Mouse (Mus musculus) brain, embryonic 14.5 days (tissue): Measurements from ENCODE around the gene Klhl3.

ENCODE experiments used
- CTCF ChIP-seq: fragments of 200-500 bp; IDR thresholded peaks from 2 replicates; pipeline ENCODE4 v1.5.1; 2012; ENCODE audit warnings: inconsistent platforms, mild to moderate bottlenecking, moderate library complexity, borderline replicate concordance; ENCODE audit not compliant: insufficient read depth, insufficient read length; ENCODE audit errors: extremely low read depth
- POLR2A ChIP-seq: fragments of 200-500 bp; IDR thresholded peaks from 2 replicates; pipeline ENCODE4 v1.6.1; 2012; ENCODE audit warnings: mild to moderate bottlenecking, inconsistent platforms, borderline replicate concordance; ENCODE audit not compliant: poor library complexity, insufficient read depth, insufficient read length, severe bottlenecking; ENCODE audit errors: extremely low read depth

DNA sequence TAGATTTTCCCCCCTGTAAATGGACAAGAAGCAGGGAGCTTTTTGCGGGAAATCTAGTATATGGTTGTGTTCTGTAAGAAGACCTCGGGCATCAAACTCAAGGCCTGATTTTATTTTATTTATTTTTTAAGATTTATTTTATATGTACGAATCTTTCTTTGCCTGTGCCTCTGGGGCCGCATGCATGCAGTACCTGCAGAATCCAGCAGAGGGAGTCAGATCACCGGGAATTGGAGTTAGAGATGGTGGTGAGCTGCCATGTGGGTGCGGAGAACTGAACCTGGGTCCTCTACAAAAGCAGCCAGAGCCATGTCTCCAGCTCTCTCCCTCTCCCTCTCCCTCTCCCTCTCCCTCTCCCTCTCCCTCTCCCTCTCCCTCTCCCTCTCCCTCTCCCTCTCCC is 135.7 kb downstream of the Klhl3 start:
- TF ChIP-seq POLR2A = no peak
- TF ChIP-seq CTCF = peak; percentile 51
